Mouse (Mus musculus) limb, embryonic 13.5 days (tissue): ENCODE measurements around the gene Ptprj. TPM values are rescaled to one million over a fixed set of nuclear protein-coding genes. Genes with fewer than 3 reads are reported as not detected.
A peak's percentile ranks its signal among the peaks of the same experiment; 100 is the strongest.

Source experiments
- ATAC-seq: fragments of 200-750 bp; cut with Nextera tagmentation; 2 replicates; pipeline ENCODE4 v1.8.0; 2017; ENCODE audit warnings: low read depth, moderate number of reproducible peaks, moderate TSS enrichment; ENCODE audit not compliant: low FRiP score
- H3K27ac ChIP-seq: fragments of 300-500 bp; sonication (generic); 2 replicates; pipeline ENCODE4 v1.5.1; 2015; ENCODE audit warnings: inconsistent platforms, mild to moderate bottlenecking, moderate library complexity
- H3K27me3 ChIP-seq: fragments of 300-500 bp; sonication (generic); 2 replicates; pipeline ENCODE4 v1.6.1; 2015; ENCODE audit warnings: mild to moderate bottlenecking, inconsistent platforms
- H3K36me3 ChIP-seq: fragments of 300-500 bp; sonication (generic); 2 replicates; pipeline ENCODE4 v1.6.1; 2015; ENCODE audit warnings: inconsistent platforms, mild to moderate bottlenecking, moderate library complexity
- H3K4me1 ChIP-seq: fragments of 300-500 bp; sonication (generic); 2 replicates; pipeline ENCODE4 v1.6.1; 2015; ENCODE audit warnings: inconsistent platforms
- H3K4me2 ChIP-seq: fragments of 300-500 bp; sonication (generic); replicated peaks from 2 replicates; pipeline ENCODE4 v1.6.1; 2015; ENCODE audit warnings: inconsistent platforms, mild to moderate bottlenecking, moderate library complexity
- H3K4me3 ChIP-seq: fragments of 300-500 bp; sonication (generic); 2 replicates; pipeline ENCODE4 v1.5.1; 2015; ENCODE audit warnings: moderate library complexity, mild to moderate bottlenecking, inconsistent platforms
- H3K9ac ChIP-seq: fragments of 300-500 bp; sonication (generic); 2 replicates; pipeline ENCODE4 v1.6.1; 2015; ENCODE audit warnings: mild to moderate bottlenecking, inconsistent platforms
- H3K9me3 ChIP-seq: fragments of 300-500 bp; sonication (generic); 2 replicates; pipeline ENCODE4 v1.6.1; 2016; ENCODE audit warnings: inconsistent platforms
- WGBS: fragments of 180-500 bp; shearing (Covaris S2); methylation state at CpG from one replicate; pipeline ENCODE4 v1.1.7; 2015; 5-methylcytosine and 5-hydroxymethylcytosine counted together
- polyA plus RNA-seq: library from polyadenylated mRNA; unstranded; fragments of >200 nt; fragmentation: Nextera tagmentation; extraction: Ambion mirVana; gene quantifications from 2 replicates; pipeline ENCODE4 v1.2.1, GENCODE M21; 2015

Gene Ptprj
- polyA plus RNA-seq, 1 experiment from 2014 or later, result 1.6 TPM

DNA sequence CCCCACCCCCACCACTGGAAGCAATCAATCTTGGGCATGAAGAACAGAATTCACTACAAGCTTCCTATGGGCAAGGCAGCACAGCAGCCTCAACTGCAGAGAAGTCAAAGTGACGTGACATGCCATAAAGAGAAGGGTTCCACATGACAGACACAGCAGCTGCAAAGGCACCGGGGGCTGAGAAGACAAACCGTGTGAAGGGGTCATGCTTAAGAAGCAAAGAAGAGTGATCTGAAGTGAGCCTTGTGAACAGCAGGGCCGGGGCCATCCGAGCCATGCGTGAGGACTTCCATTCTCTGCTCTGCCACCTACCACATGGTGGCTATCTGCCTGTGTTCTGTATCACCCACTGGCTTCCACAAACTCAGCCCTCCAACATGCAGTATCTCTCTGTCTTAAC is 45.7 kb downstream of the Ptprj start:
- Histone ChIP-seq H3K9me3 (no peaks in the 10 kb centered on the region), H3K36me3 (no peaks in the 10 kb centered on the region), H3K4me1 (no peaks in the 10 kb centered on the region), H3K4me2 (no peak overlapping the region), H3K4me3 (no peak overlapping the region), H3K27ac (no peak overlapping the region), H3K27me3 (0 out of 2 replicates have a peak, but pooled peaks cover 3% of the 10 kb centered on the region), H3K9ac (no peak overlapping the region)
- ATAC-seq, result no peak
- WGBS, result 73% methylated on average over 6 of the region's 6 CpGs

DNA sequence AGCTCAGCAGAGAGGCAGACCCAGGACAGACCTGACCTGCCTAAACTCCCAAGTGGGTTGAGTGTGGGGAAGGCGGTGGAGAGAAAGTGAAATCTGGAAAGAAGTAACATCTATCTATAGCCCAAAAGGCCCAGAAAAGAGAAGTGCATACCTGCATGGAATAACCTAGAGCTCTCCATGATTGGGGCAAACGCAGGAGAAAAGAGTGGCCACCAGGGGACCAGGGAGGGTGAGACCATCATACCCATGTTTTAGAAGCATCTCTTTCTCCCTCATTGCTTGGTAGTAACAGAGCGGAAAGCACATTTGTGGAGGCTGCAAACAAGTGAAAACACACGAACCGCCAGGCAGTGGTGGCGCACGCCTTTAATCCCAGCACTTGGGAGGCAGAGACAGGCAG is 46.5 kb downstream of the Ptprj start:
- Histone ChIP-seq H3K4me3 (no peak overlapping the region), H3K4me1 (no peaks in the 10 kb centered on the region), H3K9me3 (no peaks in the 10 kb centered on the region), H3K27ac (no peak overlapping the region), H3K4me2 (no peak overlapping the region), H3K36me3 (no peaks in the 10 kb centered on the region), H3K9ac (no peak overlapping the region), H3K27me3 (0 out of 2 replicates have a peak, but pooled peaks cover 3% of the 10 kb centered on the region)
- ATAC-seq, result no peak
- 97% methylated on average over 7 of the region's 7 CpGs for whole genome bisulfite sequencing

DNA sequence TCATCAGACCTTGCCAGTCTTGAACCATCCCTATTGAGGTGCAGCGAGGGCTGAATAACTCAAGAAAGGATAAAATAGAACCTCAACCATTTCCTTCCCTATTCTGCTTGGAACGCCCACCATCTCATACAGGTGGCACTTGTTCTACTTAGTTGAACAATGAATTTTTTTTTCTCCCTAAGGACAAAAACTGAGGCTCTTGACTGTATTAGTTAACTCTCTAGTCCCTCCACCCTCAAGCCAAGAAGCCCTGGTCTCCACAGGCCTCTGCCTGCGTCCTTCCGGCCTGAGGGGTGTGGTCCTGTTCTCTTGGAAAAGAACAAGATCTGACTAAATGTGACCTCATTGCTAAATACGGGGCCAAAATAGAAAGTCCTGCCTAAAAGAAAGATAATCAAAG is 48.4 kb downstream of the Ptprj start:
- no peak overlapping the region for H3K4me2 ChIP-seq
- ATAC-seq, result no peak
- H3K4me3 ChIP-seq, result no peak overlapping the region
- H3K9ac ChIP-seq, result no peak overlapping the region
- WGBS, result 90% methylated on average over 5 of the region's 5 CpGs
- H3K9me3 ChIP-seq, result no peaks in the 10 kb centered on the region
- no peaks in the 10 kb centered on the region for H3K36me3 ChIP-seq
- H3K4me1 ChIP-seq, result no peaks in the 10 kb centered on the region
- no peak overlapping the region for H3K27ac ChIP-seq
- peaks cover 3% of the 10 kb centered on the region; the same call in 1 of the 2 replicates for H3K27me3 ChIP-seq

DNA sequence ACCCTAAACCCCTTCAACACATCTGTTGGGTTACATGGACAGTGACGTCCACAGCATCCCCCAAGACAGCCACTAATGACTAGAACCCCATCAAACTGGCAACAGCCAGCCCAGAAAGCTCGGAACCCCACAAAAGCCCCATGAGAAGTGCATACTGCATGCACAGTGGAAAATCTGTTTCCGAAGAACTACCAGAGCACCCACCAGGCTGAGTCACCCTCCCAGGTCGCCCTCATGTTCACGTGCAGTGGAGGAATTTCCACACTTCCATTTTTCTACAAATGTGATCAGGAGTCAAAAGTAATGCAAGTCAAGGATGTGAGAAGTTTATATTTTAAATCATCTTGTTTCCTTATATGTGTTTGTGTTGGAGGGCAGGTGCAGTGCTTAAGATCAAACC is 52.3 kb downstream of the Ptprj start:
- no peaks in the 10 kb centered on the region for H3K36me3 ChIP-seq
- H3K4me2 ChIP-seq, result no peak overlapping the region
- H3K9me3 ChIP-seq, result no peaks in the 10 kb centered on the region
- ATAC-seq, result no peak
- peaks cover 15% of the 10 kb centered on the region; the same call in 1 of the 2 replicates for H3K4me1 ChIP-seq
- H3K27me3 ChIP-seq, result no peaks in the 10 kb centered on the region; the same call in 1 of the 2 replicates
- no peak overlapping the region for H3K27ac ChIP-seq
- no peak overlapping the region for H3K9ac ChIP-seq
- no peak overlapping the region for H3K4me3 ChIP-seq
- WGBS, result 85% methylated on average over 5 of the region's 5 CpGs

DNA sequence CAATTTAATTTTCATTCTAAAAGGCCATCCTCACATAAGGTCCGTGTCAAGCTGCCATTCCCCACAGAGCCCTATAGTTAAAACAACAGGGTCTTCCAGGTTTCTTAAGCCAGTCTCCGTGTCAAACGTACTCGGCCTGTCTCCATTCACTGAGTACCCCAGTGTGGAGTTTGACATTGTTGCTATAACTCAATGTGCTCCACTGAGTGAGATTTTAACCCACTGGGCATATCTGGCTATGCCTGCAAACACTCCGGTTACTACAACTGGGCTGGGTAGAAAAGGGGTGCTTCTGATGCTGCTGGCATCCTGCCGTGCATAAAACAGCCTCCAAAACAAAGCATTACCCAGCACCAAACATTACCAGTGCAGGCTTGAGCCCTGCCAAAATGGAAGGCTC is 53.5 kb downstream of the Ptprj start:
- Histone ChIP-seq H3K9me3 (no peaks in the 10 kb centered on the region), H3K4me3 (no peak overlapping the region), H3K4me2 (no peak overlapping the region), H3K27me3 (no peaks in the 10 kb centered on the region; the same call in 1 of the 2 replicates), H3K9ac (no peak overlapping the region), H3K36me3 (no peaks in the 10 kb centered on the region), H3K27ac (0 out of 2 replicates have a peak overlapping the region, but pooled peaks have one; percentile 48), H3K4me1 (peaks cover 15% of the 10 kb centered on the region; the same call in 1 of the 2 replicates)
- ATAC-seq, result no peak
- 67% methylated on average over 6 of the region's 6 CpGs for WGBS

DNA sequence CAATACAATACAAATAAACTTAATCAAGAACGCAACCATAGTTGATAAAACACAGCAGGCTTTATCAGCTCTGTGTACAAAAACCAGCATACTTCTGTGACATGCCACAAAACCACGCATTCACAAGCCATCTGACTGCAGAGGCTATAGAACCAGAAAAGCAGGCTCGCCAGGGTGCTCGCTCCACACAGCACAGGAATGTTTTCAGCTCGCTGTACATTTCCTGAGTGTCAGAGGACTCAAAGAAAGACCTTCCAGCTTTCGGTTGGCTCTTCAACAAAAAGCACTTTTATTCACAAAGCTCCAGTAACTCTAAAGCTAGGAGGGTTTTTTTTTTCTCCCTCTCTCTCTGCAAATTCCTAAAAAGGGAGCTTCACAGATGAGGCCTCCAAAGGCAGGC is 53.9 kb downstream of the Ptprj start:
- Histone ChIP-seq H3K4me1 (peaks cover 15% of the 10 kb centered on the region; the same call in 1 of the 2 replicates), H3K27ac (peak overlapping the region; percentile 48; the same call in 1 of the 2 replicates), H3K9ac (no peak overlapping the region), H3K4me3 (no peak overlapping the region), H3K4me2 (no peak overlapping the region), H3K27me3 (no peaks in the 10 kb centered on the region; the same call in 1 of the 2 replicates), H3K9me3 (no peaks in the 10 kb centered on the region), H3K36me3 (no peaks in the 10 kb centered on the region)
- ATAC-seq, result no peak
- WGBS, result 48% methylated on average over 6 of the region's 6 CpGs

DNA sequence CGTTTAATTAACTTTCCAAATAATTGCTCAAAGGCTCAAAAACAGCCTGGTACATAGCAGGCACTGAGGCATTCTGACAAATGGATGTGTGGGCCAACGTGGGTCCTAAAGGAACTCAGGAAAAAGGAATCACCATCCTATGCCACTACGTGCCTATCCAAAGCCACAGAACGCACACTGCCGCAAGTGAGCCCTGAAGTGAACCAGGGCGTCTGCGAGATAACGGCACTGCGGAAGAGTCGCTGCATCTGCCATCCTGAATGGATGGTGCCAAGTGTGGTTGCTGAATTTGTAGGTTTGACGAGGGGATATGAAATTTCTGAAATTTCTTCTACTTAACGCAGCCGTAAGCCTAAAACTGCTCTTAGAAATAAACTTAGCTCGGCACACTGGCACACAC is 54.6 kb downstream of the Ptprj start:
- Histone ChIP-seq H3K27me3 (no peaks in the 10 kb centered on the region; the same call in 1 of the 2 replicates), H3K9me3 (no peaks in the 10 kb centered on the region), H3K9ac (no peak overlapping the region), H3K27ac (no peak overlapping the region), H3K36me3 (no peaks in the 10 kb centered on the region), H3K4me2 (no peak overlapping the region), H3K4me1 (peaks cover 15% of the 10 kb centered on the region; the same call in 1 of the 2 replicates), H3K4me3 (no peak overlapping the region)
- 86% methylated on average over 14 of the region's 14 CpGs for WGBS
- no peak for ATAC-seq

DNA sequence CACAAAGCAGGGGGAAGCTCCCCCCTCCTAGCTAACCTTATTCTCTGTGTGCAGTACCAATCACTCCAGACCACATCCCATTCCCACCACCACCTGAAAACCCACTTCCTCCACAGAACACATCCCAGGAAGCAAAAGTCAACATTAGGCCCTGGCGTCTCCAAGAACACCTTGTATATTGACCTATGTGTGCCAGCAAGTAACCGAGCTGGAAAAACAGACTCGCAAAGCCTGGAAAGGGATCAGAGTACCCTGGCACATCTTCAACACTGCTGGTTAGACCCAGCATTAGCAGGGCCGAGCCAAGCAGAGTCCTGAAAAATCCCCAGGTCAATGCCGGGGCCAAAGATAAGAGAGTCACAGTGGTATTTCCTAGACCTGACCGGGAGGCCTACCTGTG is 58.0 kb downstream of the Ptprj start:
- H3K9ac ChIP-seq, result no peak overlapping the region
- no peaks in the 10 kb centered on the region for H3K9me3 ChIP-seq
- no peak overlapping the region for H3K4me3 ChIP-seq
- no peak for ATAC-seq
- 86% methylated on average over 6 of the region's 6 CpGs for WGBS
- no peak overlapping the region for H3K4me2 ChIP-seq
- no peaks in the 10 kb centered on the region for H3K36me3 ChIP-seq
- peaks cover 15% of the 10 kb centered on the region; the same call in 1 of the 2 replicates for H3K4me1 ChIP-seq
- no peaks in the 10 kb centered on the region for H3K27me3 ChIP-seq
- H3K27ac ChIP-seq, result no peak overlapping the region

DNA sequence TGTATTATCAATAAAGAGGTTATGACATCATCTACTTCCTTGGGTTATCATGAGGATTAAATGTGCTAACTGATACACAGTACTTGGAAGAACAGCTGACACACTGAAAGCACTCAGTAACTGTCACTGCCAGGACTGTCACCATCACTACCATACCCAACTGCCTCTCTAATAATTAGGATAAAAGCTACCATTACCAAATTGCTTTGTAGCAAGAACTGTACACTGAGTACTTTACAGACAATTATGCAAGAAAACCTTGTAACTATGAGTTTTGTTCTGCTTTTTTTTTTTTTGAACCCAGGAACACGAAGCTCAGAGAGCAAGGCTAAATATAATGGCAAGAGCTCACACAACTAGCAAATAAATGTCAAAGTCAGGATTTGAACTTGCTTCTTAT is 58.5 kb downstream of the Ptprj start:
- ATAC-seq, result no peak
- H3K4me3 ChIP-seq, result no peak overlapping the region
- H3K9me3 ChIP-seq, result no peaks in the 10 kb centered on the region
- no peaks in the 10 kb centered on the region for H3K36me3 ChIP-seq
- peaks cover 15% of the 10 kb centered on the region; the same call in 1 of the 2 replicates for H3K4me1 ChIP-seq
- no peak overlapping the region for H3K9ac ChIP-seq
- no peaks in the 10 kb centered on the region for H3K27me3 ChIP-seq
- H3K4me2 ChIP-seq, result no peak overlapping the region
- no peak overlapping the region for H3K27ac ChIP-seq
- 76% methylated on average over 1 of the region's 1 CpGs for WGBS

DNA sequence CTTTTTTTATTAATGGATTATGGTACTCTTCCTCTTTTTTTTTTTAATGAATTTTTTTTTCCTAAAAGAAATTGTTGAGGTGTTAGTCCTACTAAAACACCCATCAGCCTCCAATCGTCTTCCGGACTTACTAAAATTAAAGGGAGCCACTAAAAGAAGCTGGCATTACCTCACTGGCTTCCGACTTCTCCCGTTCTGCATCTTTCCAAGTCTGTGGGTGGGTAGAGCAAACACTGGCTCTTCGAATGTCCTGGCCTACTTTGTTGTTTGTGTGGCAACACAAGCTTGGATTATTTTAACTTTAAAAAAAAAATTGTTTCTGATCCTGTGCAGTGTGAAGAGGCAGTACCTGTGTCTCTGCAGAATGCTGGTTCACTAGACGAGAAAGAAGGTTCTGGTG is 62.2 kb downstream of the Ptprj start:
- no peaks in the 10 kb centered on the region for H3K9me3 ChIP-seq
- no peak overlapping the region for H3K4me3 ChIP-seq
- no peaks in the 10 kb centered on the region for H3K27me3 ChIP-seq
- no peaks in the 10 kb centered on the region for H3K36me3 ChIP-seq
- no peak overlapping the region for H3K9ac ChIP-seq
- 83% methylated on average over 6 of the region's 6 CpGs for WGBS
- no peak overlapping the region for H3K4me2 ChIP-seq
- ATAC-seq, result no peak
- no peak overlapping the region for H3K27ac ChIP-seq
- no peaks in the 10 kb centered on the region for H3K4me1 ChIP-seq

DNA sequence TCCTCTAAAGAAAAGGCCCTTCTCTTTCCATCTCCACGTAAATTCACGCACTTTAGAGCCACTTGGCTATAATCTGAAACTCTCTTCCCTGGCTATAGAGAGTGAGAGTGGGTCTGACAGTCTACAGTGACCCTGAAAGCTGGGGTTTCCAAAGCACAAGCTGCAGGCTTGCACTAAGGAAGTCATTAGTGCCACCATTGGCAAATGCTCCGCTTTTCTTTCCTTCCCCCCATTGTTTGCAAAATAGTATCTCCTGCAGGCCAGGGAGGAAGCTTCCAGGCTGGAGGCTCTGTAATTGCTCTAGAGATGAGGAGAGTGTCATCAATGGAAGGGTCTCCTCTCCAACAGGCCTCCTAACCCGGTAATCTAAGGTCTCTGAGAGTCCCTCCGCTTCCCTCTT is 65.5 kb downstream of the Ptprj start:
- WGBS, result 76% methylated on average over 5 of the region's 5 CpGs
- no peak overlapping the region for H3K4me2 ChIP-seq
- H3K36me3 ChIP-seq, result no peaks in the 10 kb centered on the region
- H3K4me1 ChIP-seq, result no peaks in the 10 kb centered on the region
- no peak overlapping the region for H3K27ac ChIP-seq
- H3K9me3 ChIP-seq, result no peaks in the 10 kb centered on the region
- no peaks in the 10 kb centered on the region for H3K27me3 ChIP-seq
- no peak for ATAC-seq
- H3K4me3 ChIP-seq, result no peak overlapping the region
- no peak overlapping the region for H3K9ac ChIP-seq

DNA sequence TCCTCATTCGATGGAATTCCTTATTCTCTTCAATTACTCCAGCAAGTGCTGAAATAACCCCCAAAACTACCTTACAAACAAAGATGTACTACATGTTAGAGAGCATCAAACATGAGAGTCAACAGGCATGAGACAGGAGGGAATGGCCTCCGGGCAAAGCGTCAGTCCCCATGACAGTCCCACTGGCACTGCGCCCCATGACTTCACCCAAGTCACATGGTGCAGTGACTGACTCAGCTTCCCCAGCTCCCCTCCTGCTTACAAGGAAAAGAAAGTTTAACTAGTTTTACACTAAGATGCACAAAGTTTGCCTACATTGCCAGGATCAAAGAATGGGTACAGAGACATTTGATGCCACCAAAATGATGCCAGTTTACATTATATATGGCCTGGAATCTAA is 71.2 kb downstream of the Ptprj start:
- H3K4me2 ChIP-seq, result no peak overlapping the region
- WGBS, result 89% methylated on average over 4 of the region's 4 CpGs
- ATAC-seq, result no peak

DNA sequence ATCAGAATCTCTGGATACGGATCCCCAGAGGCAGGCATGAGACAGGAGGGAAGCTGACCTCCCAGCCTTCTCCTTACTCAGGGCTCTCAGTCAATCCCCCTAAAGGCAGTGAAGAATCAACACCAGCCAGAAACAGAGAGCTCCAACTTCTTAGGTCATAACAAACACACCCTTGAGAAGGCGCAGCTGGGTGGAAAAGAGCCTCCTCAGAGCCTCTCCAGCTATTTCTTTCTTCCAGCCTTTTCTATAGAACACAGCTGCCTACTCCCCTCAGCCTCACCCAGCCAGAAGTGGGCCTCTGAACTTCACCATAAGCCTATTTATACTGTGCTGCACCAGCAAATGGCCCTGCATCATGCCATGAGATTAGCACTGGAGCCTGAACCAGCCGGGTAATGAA is 74.3 kb downstream of the Ptprj start:
- H3K9me3 ChIP-seq, result no peaks in the 10 kb centered on the region
- H3K4me1 ChIP-seq, result no peaks in the 10 kb centered on the region
- H3K36me3 ChIP-seq, result no peaks in the 10 kb centered on the region
- WGBS, result 69% methylated on average over 3 of the region's 3 CpGs
- no peak overlapping the region for H3K4me3 ChIP-seq
- H3K4me2 ChIP-seq, result no peak overlapping the region
- H3K27ac ChIP-seq, result no peak overlapping the region
- ATAC-seq, result no peak
- H3K27me3 ChIP-seq, result no peaks in the 10 kb centered on the region; the same call in 1 of the 2 replicates
- H3K9ac ChIP-seq, result no peak overlapping the region

More for the DNA sequence above, 71.2 kb downstream of the Ptprj start:
- Histone ChIP-seq H3K27ac (no peak overlapping the region), H3K36me3 (no peaks in the 10 kb centered on the region), H3K4me3 (no peak overlapping the region), H3K9me3 (no peaks in the 10 kb centered on the region), H3K4me1 (no peaks in the 10 kb centered on the region), H3K9ac (no peak overlapping the region), H3K27me3 (no peaks in the 10 kb centered on the region; the same call in 1 of the 2 replicates)
